Mouse (Mus musculus) adrenal gland, adult (tissue): ENCODE results near the gene Atp1b2.

Experiments used
- DNase-seq, 2 experiments: peaks; one replicate each; pipeline ENCODE4 v3.0.0; 2022 to 2023; ENCODE audit warnings: low spot score in 1 of 2; ENCODE audit not compliant: inconsistent age in 2 of 2

The Atp1b2 gene

GRCm38 (mm10) chr11:69551310-69551709, 54.4 kb downstream of the Atp1b2 start:
- no peak for DNase-seq
